Mouse (Mus musculus): Measurements from ENCODE around the gene Adam21.
"Not testable (repeated sequence)": the region's sequence is repeated elsewhere in the genome, so short reads cannot be mapped to it uniquely, and the experiment has no call there.

The Adam21 gene

DNA sequence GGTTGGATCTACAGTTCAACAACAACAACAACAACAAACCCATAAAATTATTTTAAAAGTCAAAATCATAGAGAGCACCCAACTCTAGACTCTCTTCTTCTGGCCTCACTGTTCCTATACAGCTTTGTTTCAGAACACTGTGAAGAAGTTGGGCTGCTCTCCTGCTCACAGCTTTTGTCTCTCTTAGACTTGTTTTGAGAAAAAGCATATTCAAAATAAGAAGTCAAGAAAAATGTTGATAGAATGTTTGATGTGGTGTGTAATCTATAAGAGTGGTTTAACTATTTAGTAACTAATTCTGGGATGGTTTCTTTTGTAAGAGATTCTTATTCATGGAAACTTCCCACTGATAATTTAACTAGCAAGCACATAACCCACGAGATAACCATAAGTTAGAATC, at the start of gene Adam21:
Gene Adam21, minus strand, starts transcription at position 101 of the 400 bp plus-strand sequence.
- DNase-seq, result no peak

DNA sequence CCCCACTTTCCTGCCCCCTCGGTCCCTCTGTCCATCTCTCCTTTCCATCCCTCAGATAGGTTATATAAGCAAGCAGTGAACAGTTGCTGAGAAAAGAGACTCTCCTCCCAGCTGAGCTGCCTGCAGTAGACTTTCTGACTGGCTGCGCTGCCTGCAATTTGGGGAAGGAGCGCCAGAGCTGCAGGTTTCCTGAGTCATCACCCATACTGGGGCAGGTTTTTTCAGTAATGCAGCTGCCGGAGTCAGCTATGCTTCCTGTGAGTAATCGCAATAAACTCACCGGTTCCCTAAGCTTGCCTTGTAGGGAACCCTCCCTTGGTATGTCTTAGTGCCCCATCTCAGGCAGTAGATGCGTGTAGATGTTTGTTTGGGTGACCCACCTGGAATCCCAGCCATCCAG, 48.7 kb upstream of the Adam21 start:
- no peak for DNase-seq

GRCm38 (mm10) chr12:81615807-81616206, 47.5 kb upstream of the Adam21 start:
- no peak for DNase-seq

DNA sequence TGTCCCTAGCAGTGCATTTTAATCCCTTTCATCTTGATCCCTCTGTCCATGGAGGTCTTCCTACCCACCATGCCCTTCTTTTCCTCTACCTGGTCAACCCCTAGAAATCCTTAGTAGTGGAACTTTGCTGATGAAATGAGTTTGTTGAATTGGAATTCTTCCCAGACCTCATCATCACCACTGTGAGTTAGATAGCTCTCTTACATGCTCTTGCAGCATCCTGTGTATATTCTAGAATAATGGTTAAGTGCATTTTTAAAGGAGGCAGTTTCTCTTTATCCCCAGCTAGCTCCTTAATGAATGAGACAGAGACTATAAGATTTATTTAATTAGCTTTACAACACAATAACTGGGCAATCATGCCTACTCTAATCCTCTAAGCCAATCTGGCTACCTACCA, 41.2 kb upstream of the Adam21 start:
- DNase-seq, result no peak

DNA sequence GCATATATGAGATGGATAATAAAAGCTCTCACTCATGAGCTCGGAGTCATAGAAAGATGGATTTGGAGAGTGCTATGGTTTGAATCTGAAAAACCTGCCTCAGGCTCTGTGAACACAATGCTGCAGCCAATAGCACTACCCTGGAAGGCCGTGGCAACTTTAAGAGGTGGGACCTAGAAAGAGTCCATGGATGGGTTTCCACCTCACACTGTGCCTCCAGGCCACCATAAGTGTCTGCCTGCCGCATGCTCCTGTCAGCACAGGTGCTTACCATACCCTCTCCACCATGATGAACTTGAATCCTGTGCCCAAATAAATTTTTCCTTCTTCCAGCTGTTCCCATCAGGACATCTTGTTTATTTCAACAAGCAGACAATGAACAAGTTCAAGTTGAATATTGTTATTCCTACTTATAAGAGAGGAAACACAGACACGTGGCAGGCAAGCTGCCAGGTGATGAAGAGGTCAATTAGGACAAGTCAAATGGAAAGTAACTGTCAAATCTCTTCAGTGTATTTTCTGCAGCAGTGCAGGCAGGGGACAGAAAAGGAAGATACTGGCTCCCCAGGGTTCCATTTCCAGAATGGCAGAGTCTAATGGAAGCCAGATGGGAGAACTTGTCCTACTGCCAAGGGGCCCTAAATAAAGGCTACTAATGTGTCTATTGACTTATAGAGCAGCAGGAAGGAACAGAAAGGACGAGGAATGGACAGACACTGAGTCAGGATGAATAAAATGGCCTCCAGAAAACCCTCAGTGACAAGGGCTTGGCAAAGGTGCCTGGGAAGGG, 36.9 kb upstream of the Adam21 start:
- no peak for DNase-seq

DNA sequence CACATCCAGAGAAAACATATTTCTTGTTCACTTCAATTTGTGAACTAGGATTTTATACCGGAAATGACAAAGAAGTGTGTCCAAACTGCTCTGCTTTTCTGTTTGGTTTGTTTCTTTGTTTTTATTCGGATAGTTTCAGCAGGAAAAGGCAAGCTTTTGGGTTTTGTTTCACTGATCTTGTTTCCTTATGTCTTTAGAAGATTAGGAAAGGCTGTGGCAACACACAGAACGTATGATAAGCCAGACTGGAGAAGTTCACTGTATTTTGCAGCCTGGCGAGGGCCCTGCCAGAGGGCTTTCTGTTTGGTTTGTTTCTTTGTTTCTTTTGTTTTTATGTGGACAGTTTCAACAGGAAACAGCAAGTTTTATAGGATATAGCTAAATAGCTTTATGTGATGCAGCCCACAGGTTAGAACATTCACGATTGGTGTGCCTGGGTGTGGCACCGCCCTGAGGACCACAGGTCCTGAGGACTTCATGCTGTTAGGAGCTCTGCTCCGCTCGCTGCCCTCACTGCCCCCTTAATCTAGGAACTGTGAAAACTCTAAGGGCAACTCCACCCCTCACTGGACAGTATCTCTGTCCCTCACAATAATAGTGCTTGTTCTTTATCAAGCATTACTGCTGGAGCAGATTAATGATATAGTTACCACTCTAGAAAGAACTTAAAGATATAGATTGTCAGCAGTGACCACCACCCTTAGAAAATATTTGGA, 28.4 kb upstream of the Adam21 start:
- peak; percentile 43 for DNase-seq

DNA sequence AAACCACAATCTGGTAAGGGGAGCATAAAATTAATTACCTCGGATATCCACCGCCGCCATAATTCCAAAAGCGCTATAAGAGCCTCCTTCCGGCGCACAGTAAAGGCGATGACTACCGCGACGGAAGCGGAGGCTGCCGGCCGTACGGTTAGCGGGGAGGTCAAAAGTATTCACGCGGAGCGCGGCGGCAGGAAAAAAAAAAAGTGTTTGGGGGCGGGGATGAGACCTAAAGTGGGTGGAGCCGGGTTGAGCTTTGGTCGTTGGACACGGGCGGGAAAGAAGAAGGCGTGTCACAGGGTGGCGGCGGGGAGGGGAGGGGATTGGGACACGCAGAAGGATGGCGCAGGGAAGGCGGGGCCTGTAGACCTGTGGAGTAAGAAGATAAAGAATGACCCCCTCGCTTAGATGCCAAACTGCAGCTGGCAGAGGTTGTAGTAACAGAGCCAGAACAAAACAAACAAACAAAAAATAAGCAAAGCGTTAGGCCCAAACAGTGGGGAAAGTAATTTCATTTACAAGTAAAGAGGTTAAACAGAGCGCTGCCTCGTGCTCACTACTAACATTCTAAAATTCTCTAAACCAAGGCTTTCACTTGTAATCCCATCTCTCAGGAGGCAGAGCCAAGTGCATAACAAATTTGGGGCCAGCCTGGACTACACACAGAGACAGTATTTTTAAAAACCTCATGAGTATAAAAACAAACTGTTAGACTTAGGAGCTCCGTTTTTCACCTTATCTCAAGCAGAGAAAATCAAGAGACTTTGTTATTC, 26.8 kb upstream of the Adam21 start, which contains the start of gene Med6:
Gene Med6, minus strand, starts transcription at position 107 of the 770 bp plus-strand sequence.
- DNase-seq, result peak; percentile 99

GRCm38 (mm10) chr12:81567931-81568330, 343 bp downstream of the Adam21 start:
- no peak for DNase-seq

DNA sequence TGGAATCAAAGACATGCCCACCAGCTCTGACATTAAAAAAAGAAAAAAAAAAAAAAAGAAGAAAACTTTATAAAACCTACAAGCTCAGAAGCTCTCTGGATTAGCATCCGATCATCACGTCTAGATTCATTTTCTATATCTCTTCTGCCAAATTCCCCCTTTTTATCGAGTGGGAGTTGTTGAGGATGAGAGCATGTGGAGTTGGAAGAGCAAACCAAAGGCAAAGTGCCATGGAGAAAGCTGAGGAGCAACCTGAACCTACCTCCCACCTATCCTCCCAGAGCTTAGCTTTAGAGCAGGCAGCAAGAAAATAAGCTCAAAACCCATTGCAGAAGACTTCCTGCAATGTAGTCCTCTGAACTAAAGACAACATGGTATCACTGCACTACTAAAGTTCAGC, 4.1 kb downstream of the Adam21 start:
- no peak for DNase-seq

- no peak for DNase-seq
Measured at GRCm38 (mm10) chr12:81549286-81549685, 19.0 kb downstream of the Adam21 start.

DNA sequence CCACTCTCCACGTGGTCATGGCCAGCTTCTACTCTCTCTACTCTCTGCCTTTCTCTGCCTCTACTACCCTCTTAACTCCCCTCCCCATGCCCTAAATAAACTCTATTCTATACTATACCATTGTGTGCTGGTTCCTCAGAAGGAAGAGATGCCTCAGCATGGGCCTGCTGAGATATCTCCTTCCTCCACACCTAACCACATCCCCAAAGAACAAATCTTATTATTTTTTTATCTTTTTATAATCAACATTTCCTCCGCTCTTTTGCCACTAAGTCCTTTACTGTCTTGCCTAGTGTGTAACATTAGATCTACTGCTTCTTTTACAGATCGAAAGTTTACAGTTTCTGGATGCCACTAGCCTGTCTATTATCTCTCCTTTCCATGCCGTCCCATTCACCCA, 21.1 kb downstream of the Adam21 start:
- no peak for DNase-seq

DNA sequence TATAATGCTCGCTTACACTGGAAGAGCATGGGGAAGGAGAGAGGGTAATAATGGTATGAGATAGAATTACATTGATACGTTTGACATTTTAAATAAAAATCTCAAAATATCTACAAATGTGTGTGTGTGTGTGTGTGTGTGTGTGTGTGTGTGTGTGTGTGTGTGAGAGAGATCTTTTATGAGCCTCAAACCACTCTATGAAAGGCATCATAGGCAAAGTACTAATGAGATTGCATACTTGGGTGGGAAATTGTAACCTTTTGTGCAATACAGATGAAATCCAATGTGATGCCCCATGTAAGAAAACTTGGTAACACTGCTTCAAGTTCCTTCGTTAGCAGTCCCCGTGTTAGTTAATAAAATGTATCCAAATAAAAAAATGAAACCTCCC, 35.2 kb downstream of the Adam21 start:
- DNase-seq, result no peak

DNA sequence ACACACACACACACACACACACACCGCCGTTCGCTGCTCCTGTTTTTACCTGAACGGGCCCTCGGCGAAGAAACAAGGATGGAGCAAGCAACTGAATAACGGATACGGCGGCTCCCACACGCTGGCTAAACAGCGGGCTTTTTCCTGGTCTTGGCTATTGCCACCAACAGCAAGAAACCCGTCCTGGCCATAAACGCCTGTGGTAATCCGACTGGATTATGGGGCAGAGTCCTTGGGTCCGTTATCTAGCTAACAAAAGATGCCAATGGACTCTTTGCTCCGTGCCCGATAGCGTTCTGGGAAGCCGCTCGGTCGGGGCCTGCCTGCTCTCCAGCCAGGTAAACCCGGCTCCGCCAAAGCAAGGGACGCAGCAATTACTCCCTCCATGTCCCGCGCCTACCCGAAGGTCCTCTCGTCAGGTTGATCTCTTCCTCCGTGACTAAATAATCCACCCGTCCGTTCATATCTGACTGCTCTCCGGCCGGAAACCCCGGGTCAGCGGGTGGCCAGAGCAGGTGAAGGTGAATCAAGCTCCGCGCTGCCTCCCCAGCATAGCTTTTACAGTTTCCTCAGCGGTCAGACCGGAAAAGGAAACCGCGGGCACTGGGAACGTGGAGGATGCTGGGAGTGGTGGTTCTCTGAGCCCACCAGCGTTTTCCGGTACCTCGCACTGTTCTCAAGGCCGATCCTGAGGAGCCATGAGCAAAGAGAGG, 35.8 kb downstream of the Adam21 start, which contains the start of the genes Gm20498 and Synj2bp:
Gene Gm20498, minus strand, starts transcription at position 590 of the 713 bp plus-strand sequence.
Gene Synj2bp, minus strand, starts transcription at position 596 of the 713 bp plus-strand sequence.
- DNase-seq, result peak; percentile 84

GRCm38 (mm10) chr12:81530587-81530986, 37.7 kb downstream of the Adam21 start:
- not testable (repeated sequence) for DNase-seq

Data from liver (tissue).